Mouse (Mus musculus) forebrain, embryonic 10.5 days (tissue): ENCODE data around the gene Slc5a5. TPM values are rescaled to one million over a fixed set of nuclear protein-coding genes. Genes with fewer than 3 reads are reported as not detected.
A peak's percentile ranks its signal among the peaks of the same experiment; 100 is the strongest.
"Not testable (repeated sequence)": the region's sequence is repeated elsewhere in the genome, so short reads cannot be mapped to it uniquely, and the experiment has no call there.

Experiments used
- DNase-seq: peaks from one replicate; pipeline ENCODE4 v3.0.0-alpha.2; 2017; ENCODE audit warnings: low spot score; ENCODE audit errors: extremely low spot score
- H3K27ac ChIP-seq: fragments of 300-500 bp; sonication (generic); 2 replicates; pipeline ENCODE4 v1.5.1; 2016; ENCODE audit warnings: mild to moderate bottlenecking
- H3K27me3 ChIP-seq: fragments of 300-500 bp; sonication (generic); 2 replicates; pipeline ENCODE4 v1.6.1; 2016; ENCODE audit warnings: mild to moderate bottlenecking; ENCODE audit not compliant: poor library complexity, severe bottlenecking
- H3K36me3 ChIP-seq: fragments of 300-500 bp; sonication (generic); replicated peaks from 2 replicates; pipeline ENCODE4 v1.6.1; 2016; ENCODE audit warnings: mild to moderate bottlenecking, moderate library complexity
- H3K4me1 ChIP-seq: fragments of 300-500 bp; sonication (generic); 2 replicates; pipeline ENCODE4 v1.6.1; 2016
- H3K4me3 ChIP-seq: fragments of 300-500 bp; sonication (generic); 2 replicates; pipeline ENCODE4 v1.5.1; 2016; ENCODE audit warnings: mild to moderate bottlenecking, moderate library complexity
- H3K9me3 ChIP-seq: fragments of 300-500 bp; sonication (generic); 2 replicates; pipeline ENCODE4 v1.6.1; 2016; ENCODE audit warnings: mild to moderate bottlenecking, moderate library complexity
- WGBS: fragments of 180-500 bp; shearing (Covaris S2); methylation state at CpG from one replicate; pipeline ENCODE4 v1.1.7; 2016; 5-methylcytosine and 5-hydroxymethylcytosine counted together
- polyA plus RNA-seq: library from polyadenylated mRNA; unstranded; fragments of >200 nt; fragmentation: Nextera tagmentation; extraction: Ambion mirVana; gene quantifications from 2 replicates; pipeline ENCODE4 v1.2.1, GENCODE M21; 2016

The Slc5a5 gene
- polyA plus RNA-seq, 1 experiment from 2014 or later, result 0.36 TPM

DNA sequence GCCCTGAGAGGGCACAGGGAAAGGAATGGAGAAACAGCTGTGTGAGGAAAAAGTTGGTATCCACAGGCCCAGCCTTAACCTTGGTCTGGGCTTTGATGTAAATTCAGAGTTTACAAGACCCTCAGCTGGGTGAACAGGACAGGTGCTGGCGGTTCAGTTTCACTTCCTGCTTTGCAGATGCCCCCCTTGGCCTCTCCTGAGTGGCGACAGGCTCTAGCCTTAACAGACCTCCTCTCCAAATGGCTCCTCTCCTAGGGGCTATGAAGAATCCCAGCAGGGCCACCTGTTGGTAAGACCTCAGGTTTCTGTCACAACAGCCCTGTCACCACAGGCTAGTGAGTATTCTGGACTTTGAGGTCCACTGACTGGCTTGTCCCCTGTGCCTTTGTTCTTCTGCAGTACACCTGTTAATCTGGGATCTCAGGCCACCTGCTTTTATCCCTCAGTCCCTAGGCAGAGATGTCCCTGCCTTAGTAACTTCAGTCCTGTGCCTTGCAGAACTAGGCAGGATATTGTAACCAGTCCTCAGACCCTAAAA is 6.2 kb upstream of the Slc5a5 start:
- no peaks in the 10 kb centered on the region for H3K9me3 ChIP-seq
- peaks cover 27% of the 10 kb centered on the region for H3K36me3 ChIP-seq
- peak overlapping the region; percentile 93 for H3K4me3 ChIP-seq
- peaks cover 22% of the 10 kb centered on the region for H3K27me3 ChIP-seq
- WGBS, result 56% methylated on average over 2 of the region's 2 CpGs
- peaks cover 24% of the 10 kb centered on the region for H3K4me1 ChIP-seq
- peak overlapping the region; percentile 99 for H3K27ac ChIP-seq
- DNase-seq, result no peak

DNA sequence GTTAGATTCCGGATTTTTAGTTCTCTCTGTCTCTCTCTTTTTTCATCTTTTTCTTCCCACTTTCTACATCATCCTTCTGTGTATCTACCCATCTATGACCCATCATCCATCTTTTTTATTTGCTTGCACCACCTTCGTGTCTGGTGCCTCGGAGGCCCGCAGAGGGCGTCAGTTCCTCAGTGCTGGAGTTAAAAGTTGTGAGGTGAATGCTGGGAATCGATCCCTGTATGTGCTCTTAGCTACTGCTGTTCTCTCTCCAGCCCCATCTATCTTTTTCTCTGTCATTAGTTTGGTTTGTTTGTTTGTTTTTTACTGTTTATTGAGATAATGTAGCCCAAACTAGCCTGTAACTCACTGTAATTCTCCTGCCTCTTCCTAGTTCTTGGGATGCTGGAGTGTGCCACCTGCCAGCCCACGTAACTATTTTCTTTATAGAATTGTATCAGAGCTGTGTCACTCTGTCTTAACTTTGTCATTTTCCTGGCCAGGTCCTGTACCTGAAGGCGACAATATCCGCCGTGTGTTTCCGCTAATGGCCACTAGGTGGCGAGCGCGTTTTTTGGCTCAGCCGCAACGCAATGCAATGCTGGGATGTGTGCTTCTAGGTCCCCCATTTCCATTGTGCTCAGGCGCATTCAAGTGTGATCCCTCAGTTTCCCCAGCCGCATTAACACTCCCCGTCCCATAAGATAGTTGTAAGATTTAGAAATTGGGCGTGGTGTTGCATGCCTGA is 5.3 kb upstream of the Slc5a5 start:
- H3K27ac ChIP-seq, result peak overlapping the region; percentile 99
- WGBS, result under 1% methylated on average over 20 of the region's 20 CpGs
- DNase-seq, result peak; percentile 83
- H3K36me3 ChIP-seq, result peaks cover 36% of the 10 kb centered on the region
- peaks cover 29% of the 10 kb centered on the region for H3K27me3 ChIP-seq
- peak overlapping the region; percentile 93 for H3K4me3 ChIP-seq
- no peaks in the 10 kb centered on the region for H3K9me3 ChIP-seq
- peaks cover 27% of the 10 kb centered on the region for H3K4me1 ChIP-seq

- no peaks in the 10 kb centered on the region for H3K9me3 ChIP-seq
- H3K36me3 ChIP-seq, result peaks cover 38% of the 10 kb centered on the region
- peak within 1 kb of the TSS; percentile 99 for H3K27ac ChIP-seq
- H3K4me1 ChIP-seq, result peaks cover 34% of the 10 kb centered on the region
- peak within 1 kb of the TSS; percentile 93 for H3K4me3 ChIP-seq
- peaks cover 30% of the 10 kb centered on the region for H3K27me3 ChIP-seq
- DNase-seq, result peak; percentile 95
- under 1% methylated on average over 60 of the region's 60 CpGs for WGBS
Observed at GRCm38 (mm10) chr8:70897021-70897680, 4.6 kb upstream of the Slc5a5 start, which contains the start of gene Rpl18a. Gene Rpl18a, minus strand, starts transcription at chr8:70897412.

DNA sequence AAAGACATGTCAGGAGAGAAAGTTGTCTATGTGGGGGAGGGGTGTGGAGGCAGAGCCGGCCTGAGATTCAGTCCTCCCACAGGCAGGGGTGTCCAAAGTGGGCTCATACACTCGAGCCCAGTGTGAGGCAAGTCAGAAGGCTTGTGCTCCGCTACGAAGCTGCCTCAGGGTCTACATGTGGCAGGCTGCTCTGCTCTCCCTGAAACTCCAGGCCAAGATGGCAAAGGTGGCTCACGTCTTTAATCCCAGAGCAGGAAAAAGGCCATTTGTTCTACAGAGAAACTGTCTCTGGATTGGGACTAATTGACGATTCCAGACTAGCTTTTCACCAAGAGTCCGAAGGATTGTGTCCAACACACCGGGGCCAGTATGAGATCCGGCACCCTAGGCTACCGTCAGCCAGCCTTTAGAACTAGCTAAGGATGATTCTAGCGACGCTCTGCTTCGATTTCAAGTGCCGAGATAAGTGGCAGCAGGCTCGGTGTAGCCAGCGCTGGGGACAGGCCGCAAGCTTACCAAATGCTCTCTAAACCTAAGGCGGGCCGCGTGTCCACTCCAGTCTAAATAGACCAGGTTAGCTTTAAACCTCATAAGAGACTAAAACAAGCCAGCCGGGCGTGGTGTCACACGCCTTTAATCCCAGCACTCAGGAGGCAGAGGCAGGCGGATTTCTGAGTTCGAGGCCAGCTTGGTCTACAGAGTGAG is 3.9 kb upstream of the Slc5a5 start:
- 5% methylated on average over 25 of the region's 25 CpGs for WGBS
- DNase-seq, result no peak
- peaks cover 36% of the 10 kb centered on the region for H3K27me3 ChIP-seq
- peak overlapping the region; percentile 99 for H3K27ac ChIP-seq
- peak overlapping the region; percentile 93 for H3K4me3 ChIP-seq
- peaks cover 38% of the 10 kb centered on the region for H3K36me3 ChIP-seq
- peaks cover 41% of the 10 kb centered on the region for H3K4me1 ChIP-seq
- H3K9me3 ChIP-seq, result no peaks in the 10 kb centered on the region

DNA sequence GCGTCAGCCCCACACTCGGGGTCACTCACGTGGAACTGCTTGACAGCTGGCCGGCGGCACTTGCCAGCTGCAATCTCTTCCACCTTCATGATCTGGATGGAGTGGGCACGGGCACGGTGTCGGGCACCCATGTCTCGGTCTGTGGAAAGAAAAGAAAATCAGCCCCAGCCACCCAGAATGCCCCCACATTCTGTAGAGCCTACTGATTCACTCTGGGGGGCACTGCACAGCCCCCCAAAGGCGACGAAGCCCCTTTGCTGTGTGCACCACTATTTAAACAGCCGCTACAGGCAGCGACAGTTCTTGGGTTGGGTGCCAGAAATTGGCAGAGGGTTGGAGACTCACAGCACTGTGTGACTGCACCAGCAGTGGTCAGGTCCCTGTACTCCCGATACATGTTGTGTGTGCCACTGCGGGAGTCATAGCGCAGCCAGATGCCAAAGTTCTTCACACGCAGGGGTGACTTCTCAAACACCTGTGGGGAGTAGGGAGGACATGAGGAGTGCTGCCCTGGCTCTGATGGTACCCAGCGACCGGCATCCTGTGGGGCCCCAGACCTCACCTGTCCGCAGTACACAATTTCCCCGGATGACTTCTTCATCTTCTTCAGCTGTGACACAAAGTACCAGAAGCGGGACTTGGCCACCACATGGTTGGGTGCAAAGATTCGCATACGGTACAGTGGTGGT is 3.2 kb upstream of the Slc5a5 start:
- not testable (repeated sequence) for DNase-seq, H3K9me3 ChIP-seq
- Histone ChIP-seq H3K4me3 (peak overlapping the region; percentile 93), H3K27me3 (peaks cover 43% of the 10 kb centered on the region), H3K4me1 (peaks cover 47% of the 10 kb centered on the region), H3K27ac (0 out of 2 replicates have a peak overlapping the region, but pooled peaks have one; percentile 99), H3K36me3 (peaks cover 38% of the 10 kb centered on the region)
- 87% methylated on average over 24 of the region's 24 CpGs for WGBS

DNA sequence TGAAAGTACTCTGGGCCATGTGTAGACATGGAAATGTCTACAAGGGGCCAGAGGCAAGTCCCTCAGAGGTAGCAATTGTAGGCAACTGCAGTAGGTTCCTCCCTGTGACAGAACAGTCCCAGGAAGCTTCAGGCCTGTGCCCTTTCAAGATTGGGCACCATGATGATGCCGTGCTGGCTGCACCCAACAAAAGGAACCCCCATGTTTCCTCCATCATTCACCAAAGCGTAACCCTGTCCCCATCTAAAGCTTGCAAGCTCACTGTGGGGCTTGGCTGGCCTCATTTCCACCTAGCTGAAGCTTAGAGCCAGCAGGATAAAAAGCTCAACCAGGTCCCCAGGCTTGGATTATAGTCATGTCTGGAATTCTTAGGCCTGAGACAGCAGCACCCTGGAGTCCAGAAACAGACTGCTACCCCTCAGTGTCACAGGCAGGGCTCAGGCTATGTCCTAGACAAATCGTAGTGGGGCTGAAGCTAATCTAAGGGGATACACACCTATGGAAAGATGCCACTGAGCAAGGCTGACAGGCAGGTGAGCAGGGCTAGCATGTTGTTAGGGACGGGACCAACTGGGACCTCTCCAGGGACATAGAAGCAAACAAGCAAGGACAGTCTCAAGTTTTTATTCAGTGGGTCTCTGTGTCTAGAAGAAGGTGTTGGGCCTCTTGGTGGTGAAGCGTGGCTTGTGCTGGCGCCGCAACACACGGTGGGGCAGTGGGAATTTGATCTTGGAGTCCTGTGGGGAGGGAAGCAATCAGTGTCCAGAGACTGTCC is 2.4 kb upstream of the Slc5a5 start:
- DNase-seq, result no peak
- peaks cover 51% of the 10 kb centered on the region for H3K27me3 ChIP-seq
- peak overlapping the region; percentile 93 for H3K4me3 ChIP-seq
- peaks cover 38% of the 10 kb centered on the region for H3K36me3 ChIP-seq
- no peak overlapping the region for H3K27ac ChIP-seq
- H3K4me1 ChIP-seq, result peaks cover 47% of the 10 kb centered on the region
- no peaks in the 10 kb centered on the region for H3K9me3 ChIP-seq
- WGBS, result 91% methylated on average over 8 of the region's 8 CpGs

DNA sequence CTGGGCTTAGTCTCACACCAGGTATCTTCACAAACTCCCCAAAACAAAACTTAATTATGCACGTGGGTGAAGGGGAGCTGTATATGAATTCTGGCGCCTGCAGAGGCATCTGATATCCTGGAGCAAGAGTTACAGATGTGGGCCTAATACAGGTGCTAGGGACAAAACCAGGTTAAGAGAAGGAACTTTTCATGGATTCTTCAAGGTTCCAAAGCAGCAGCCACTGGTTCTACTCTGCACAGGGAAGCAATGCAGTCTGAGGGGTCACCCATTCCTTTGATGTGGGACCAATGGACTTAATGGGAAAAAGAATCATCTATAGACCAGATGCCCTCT is 1.8 kb upstream of the Slc5a5 start:
- Histone ChIP-seq H3K4me1 (peaks cover 47% of the 10 kb centered on the region), H3K4me3 (0 out of 2 replicates have a peak overlapping the region, but pooled peaks have one; percentile 7), H3K36me3 (peaks cover 38% of the 10 kb centered on the region), H3K27me3 (peaks cover 57% of the 10 kb centered on the region), H3K27ac (no peak overlapping the region), H3K9me3 (no peaks in the 10 kb centered on the region)
- 68% methylated on average over 2 of the region's 2 CpGs for WGBS
- no peak for DNase-seq

DNA sequence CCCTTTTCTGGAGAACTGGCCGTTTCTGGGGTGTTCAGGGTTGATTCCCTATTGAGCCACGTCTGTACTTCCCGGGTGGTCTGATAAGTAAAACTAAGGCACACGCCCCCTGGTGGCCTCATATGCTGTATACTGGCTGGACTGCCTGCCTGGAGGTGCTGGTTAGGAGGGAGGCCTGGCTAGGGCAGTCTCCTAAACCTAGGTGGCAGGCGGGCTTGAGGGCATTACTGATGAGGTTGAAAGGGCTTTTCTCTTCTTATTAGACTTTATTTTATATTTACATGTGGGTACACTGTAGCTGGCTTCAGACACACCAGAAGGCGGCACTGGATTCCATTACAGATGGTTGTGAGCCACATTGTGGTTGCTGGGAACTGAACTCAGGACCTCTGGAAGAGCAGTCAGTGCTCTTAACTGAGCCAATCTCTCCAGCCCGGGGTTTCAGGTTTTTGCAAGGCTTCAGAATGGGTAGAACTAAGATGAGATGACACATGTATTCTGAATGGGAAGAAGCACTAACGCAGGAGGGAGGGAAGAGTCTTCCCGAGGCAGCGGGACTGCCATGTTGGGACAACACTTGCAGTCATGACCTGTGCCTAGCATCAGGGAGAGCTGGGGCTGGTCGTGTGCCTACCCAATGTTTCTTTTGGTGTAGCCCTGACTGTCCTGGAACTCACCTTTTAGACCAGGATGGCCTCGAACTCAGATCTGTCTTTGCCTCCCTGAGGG is 1.3 kb upstream of the Slc5a5 start:
- WGBS, result 28% methylated on average over 12 of the region's 12 CpGs
- Histone ChIP-seq H3K27ac (no peak overlapping the region), H3K9me3 (no peaks in the 10 kb centered on the region), H3K4me1 (peaks cover 46% of the 10 kb centered on the region), H3K27me3 (peaks cover 62% of the 10 kb centered on the region), H3K4me3 (peak overlapping the region; percentile 43; the same call in 1 of the 2 replicates), H3K36me3 (peaks cover 38% of the 10 kb centered on the region)
- peak; percentile 86 for DNase-seq

GRCm38 (mm10) chr8:70892896-70893655 is 519 bp upstream of the Slc5a5 start:
- peak; percentile 53 for DNase-seq
- peaks cover 38% of the 10 kb centered on the region for H3K36me3 ChIP-seq
- H3K27me3 ChIP-seq, result peaks cover 70% of the 10 kb centered on the region
- peak overlapping the region; percentile 43 for H3K4me3 ChIP-seq
- H3K27ac ChIP-seq, result no peak overlapping the region
- WGBS, result 31% methylated on average over 20 of the region's 20 CpGs
- peaks cover 40% of the 10 kb centered on the region for H3K4me1 ChIP-seq
- H3K9me3 ChIP-seq, result no peaks in the 10 kb centered on the region

GRCm38 (mm10) chr8:70891356-70891755 is 1.2 kb downstream of the Slc5a5 start:
- Histone ChIP-seq H3K36me3 (peaks cover 37% of the 10 kb centered on the region), H3K9me3 (no peaks in the 10 kb centered on the region), H3K27ac (no peak overlapping the region), H3K4me1 (peaks cover 49% of the 10 kb centered on the region), H3K27me3 (peaks cover 83% of the 10 kb centered on the region), H3K4me3 (0 out of 2 replicates have a peak overlapping the region, but pooled peaks have one; percentile 6)
- no peak for DNase-seq
- 3% methylated on average over 21 of the region's 21 CpGs for WGBS

DNA sequence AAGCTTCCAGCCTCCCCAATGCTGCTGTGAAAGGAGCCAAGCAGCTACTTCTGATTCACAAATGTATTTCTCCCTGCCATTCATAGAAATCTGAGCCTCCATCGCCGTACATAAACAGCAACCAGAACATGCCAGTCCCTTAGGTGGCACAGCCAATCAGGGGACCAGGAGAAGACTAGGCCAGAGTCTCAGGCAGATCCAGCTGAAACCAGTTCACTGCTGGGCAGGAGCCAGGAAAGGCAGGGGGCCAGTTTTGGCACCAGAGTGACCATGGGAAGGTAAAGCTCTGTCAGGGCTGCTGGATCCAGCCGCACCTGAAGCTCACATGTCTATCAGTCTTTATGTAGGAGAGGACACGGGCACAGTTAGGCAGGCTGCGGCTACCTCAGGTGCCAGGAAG is 1.9 kb downstream of the Slc5a5 start:
- no peaks in the 10 kb centered on the region for H3K9me3 ChIP-seq
- no peak overlapping the region for H3K4me3 ChIP-seq
- H3K36me3 ChIP-seq, result peaks cover 30% of the 10 kb centered on the region
- H3K27ac ChIP-seq, result no peak overlapping the region
- H3K27me3 ChIP-seq, result peaks cover 90% of the 10 kb centered on the region
- peaks cover 42% of the 10 kb centered on the region for H3K4me1 ChIP-seq
- DNase-seq, result no peak
- 94% methylated on average over 5 of the region's 5 CpGs for WGBS
